12 mouse cellular contexts compared by ENCODE assay signal in genomic region chr19:42529992-42530437, GRCm38 (mm10). TPM values are rescaled to one million over a fixed set of nuclear protein-coding genes. Genes with fewer than 3 reads are reported as not detected.
A peak's percentile ranks its signal among the peaks of the same experiment; 100 is the strongest.
DNase-seq lines count a peak whose midpoint lies in the region; ATAC-seq lines count a peak whose summit lies in the region.
"Had no signal": no experiment of that assay in that cellular context is flagged by ENCODE, and none has a peak within 500 bp of the region (broad histone marks: within the 10 kb centered on the region; RNA-seq: fewer than 3 reads in every experiment).

No protein-coding gene starts in this region.

- no peaks in the 10 kb centered on the region for H3K27me3 ChIP-seq in heart, embryonic 12.5 days (replicated peaks)
- no peaks in the 10 kb centered on the region for H3K27me3 ChIP-seq in liver, embryonic 13.5 days
- H3K27me3 ChIP-seq: limb, embryonic 12.5 days had no signal

- no peak overlapping the region for H3K4me2 ChIP-seq in heart, embryonic 12.5 days
- H3K4me2 ChIP-seq in liver, embryonic 13.5 days: peak overlapping the region; percentile 47
- H3K4me2 ChIP-seq: limb, embryonic 12.5 days; midbrain, embryonic 11.5 days had no signal

- no peaks in the 10 kb centered on the region for H3K36me3 ChIP-seq in heart, embryonic 12.5 days
- H3K36me3 ChIP-seq in liver, embryonic 13.5 days: no peaks in the 10 kb centered on the region
- H3K36me3 ChIP-seq: limb, embryonic 12.5 days had no signal

- H3K27ac ChIP-seq in heart, embryonic 12.5 days (ENCODE audit: poor library complexity, severe bottlenecking): no peak overlapping the region
- H3K27ac ChIP-seq in liver, embryonic 13.5 days: peak overlapping the region; percentile 53
- H3K27ac ChIP-seq: limb, embryonic 12.5 days had no signal

- WGBS in heart, embryonic 12.5 days: 53% methylated on average over 9 of the region's 9 CpGs
- WGBS in liver, embryonic 13.5 days (ENCODE audit: insufficient replicate concordance): 22% methylated on average over 9 of the region's 9 CpGs

- peaks cover 4% of the 10 kb centered on the region for H3K4me1 ChIP-seq in heart, embryonic 12.5 days (replicated peaks)
- H3K4me1 ChIP-seq in liver, embryonic 13.5 days (replicated peaks): peaks cover 55% of the 10 kb centered on the region

- DNase-seq in heart, adult 18-20 months: peak; percentile 33 to 45
- peak; percentile 35 for DNase-seq in ovary, postnatal 36 days (ENCODE audit: low spot score)
- no peak for DNase-seq in ovary, postnatal 14 days (ENCODE audit: low spot score)
- no peak for DNase-seq in liver, embryonic 13.5 days
- no peak for DNase-seq in testis, postnatal 10 days (ENCODE audit: low spot score)
- DNase-seq: cerebellum, adult 9-10 months; retina, postnatal 1 day had no signal

- ATAC-seq in heart, embryonic 12.5 days (ENCODE audit: insufficient number of reproducible peaks, low FRiP score): no peak
- ATAC-seq in liver, embryonic 13.5 days (ENCODE audit: low read depth): peak; percentile 61
- no peak for ATAC-seq in frontal cortex, adult (ENCODE audit: low TSS enrichment)
- ATAC-seq: CD4-positive, CD25-positive, alpha-beta regulatory T cell, adult 4 months had no signal

- no peak overlapping the region for H3K4me3 ChIP-seq in heart, embryonic 12.5 days
- H3K4me3 ChIP-seq in liver, embryonic 13.5 days (replicated peaks): no peak overlapping the region
- H3K4me3 ChIP-seq: limb, embryonic 12.5 days had no signal

- H3K9me3 ChIP-seq in heart, embryonic 12.5 days (replicated peaks): no peaks in the 10 kb centered on the region
- no peaks in the 10 kb centered on the region for H3K9me3 ChIP-seq in liver, embryonic 13.5 days (replicated peaks)
- H3K9me3 ChIP-seq: limb, embryonic 12.5 days had no signal

- H3K9ac ChIP-seq in heart, embryonic 12.5 days: no peak overlapping the region
- H3K9ac ChIP-seq in liver, embryonic 13.5 days: peak overlapping the region; percentile 47; the same call in 1 of the 2 replicates
- H3K9ac ChIP-seq: limb, embryonic 12.5 days had no signal

RNA-seq across cellular contexts. Expression of gene R3hcc1l, which starts 11.5 kb away (rescaled TPM):
- total RNA-seq in heart, adult 18-20 months (2021): 10 to 100 TPM; 22.8 to 28.9 TPM
- polyA plus RNA-seq in heart, embryonic 12.5 days (2016; fragmentation: Nextera tagmentation; extraction: Ambion mirVana): 16.0 and 18.0 TPM in 2 replicates
- polyA plus RNA-seq in liver, embryonic 13.5 days (2015; fragmentation: Nextera tagmentation; extraction: Ambion mirVana): 11.1 and 15.5 TPM in 2 replicates

Comparison
In these comparisons a context has a peak if more than half of its experiments do, and no peak if none do; other contexts are left out.
1. DNase-seq: peak in heart, adult 18-20 months (2 of 2) and ovary, postnatal 36 days (single experiment); none in ovary, postnatal 14 days (single experiment), liver, embryonic 13.5 days (single experiment) and testis, postnatal 10 days (single experiment).